Mouse (Mus musculus): ENCODE measurements around the gene Olfr410.
A peak's percentile ranks its signal among the peaks of the same experiment; 100 is the strongest.

The Olfr410 gene

GRCm38 (mm10) chr11:74337931-74338330 is at the start of gene Olfr410:
Olfr410 (minus strand) TSS chr11:74338031.
- no peak for DNase-seq (ENCODE audit: low read depth, low spot score)

- DNase-seq (ENCODE audit: low read depth, low spot score): no peak
These were observed 49.4 kb upstream of the Olfr410 start for GRCm38 (mm10) chr11:74387203-74387602.

GRCm38 (mm10) chr11:74385674-74386073 is 47.8 kb upstream of the Olfr410 start:
- DNase-seq (ENCODE audit: low read depth, low spot score): no peak

- no peak for DNase-seq (ENCODE audit: low read depth, low spot score)
These were observed 41.5 kb upstream of the Olfr410 start for GRCm38 (mm10) chr11:74379166-74379873.

GRCm38 (mm10) chr11:74376847-74377246 is 39.0 kb upstream of the Olfr410 start:
- DNase-seq (ENCODE audit: low read depth, low spot score): peak; percentile 45

GRCm38 (mm10) chr11:74371393-74372100 is 33.7 kb upstream of the Olfr410 start:
- peak; percentile 45 for DNase-seq (ENCODE audit: low read depth, low spot score)

GRCm38 (mm10) chr11:74361769-74362168 is 23.9 kb upstream of the Olfr410 start, which contains the start of gene Olfr412:
Olfr412 (plus strand) TSS chr11:74362069.
- no peak for DNase-seq (ENCODE audit: low read depth, low spot score)

- no peak for DNase-seq (ENCODE audit: low read depth, low spot score)
These were observed 14.7 kb upstream of the Olfr410 start, which contains the start of gene Olfr411 for GRCm38 (mm10) chr11:74352550-74352949. Olfr411 (minus strand) TSS chr11:74352650.

- no peak for DNase-seq (ENCODE audit: low read depth, low spot score)
These were observed 9.1 kb downstream of the Olfr410 start for GRCm38 (mm10) chr11:74328781-74329180.

- DNase-seq (ENCODE audit: low read depth, low spot score): no peak
These were observed 11.8 kb downstream of the Olfr410 start for GRCm38 (mm10) chr11:74326044-74326443.

- no peak for DNase-seq (ENCODE audit: low read depth, low spot score)
These were observed 50.6 kb downstream of the Olfr410 start for GRCm38 (mm10) chr11:74287256-74287655.

GRCm38 (mm10) chr11:74283436-74283835 is 54.4 kb downstream of the Olfr410 start, which contains the start of gene Olfr59:
Olfr59 (plus strand) TSS chr11:74283736.
- no peak for DNase-seq (ENCODE audit: low read depth, low spot score)
